Mouse (Mus musculus) C2C12 (cell line): ENCODE data around the gene E4f1.

Source experiments
- CEBPB ChIP-seq: IDR thresholded peaks from one replicate; pipeline ENCODE4 v1.6.1; 2011; ENCODE audit warnings: low read depth, mild to moderate bottlenecking, control low read depth, moderate library complexity
- CTCF ChIP-seq: IDR thresholded peaks from one replicate; pipeline ENCODE4 v1.5.1; 2011; ENCODE audit not compliant: control insufficient read depth, insufficient read depth, insufficient read length
- FOSL1 ChIP-seq: IDR thresholded peaks from one replicate; pipeline ENCODE4 v1.8.0; 2011; ENCODE audit warnings: mild to moderate bottlenecking, low read length; ENCODE audit not compliant: poor library complexity, insufficient read depth, severe bottlenecking
- MAX ChIP-seq: IDR thresholded peaks from one replicate; pipeline ENCODE4 v1.6.1; 2011; ENCODE audit warnings: mild to moderate bottlenecking, control low read depth
- MYOG ChIP-seq: IDR thresholded peaks from one replicate; pipeline ENCODE4 v1.6.1; 2011; ENCODE audit not compliant: control insufficient read depth, insufficient read length; ENCODE audit errors: extremely low read depth
- USF1 ChIP-seq: IDR thresholded peaks from one replicate; pipeline ENCODE4 v1.6.1; 2011; ENCODE audit warnings: low read depth, mild to moderate bottlenecking, control low read depth, moderate library complexity

DNA sequence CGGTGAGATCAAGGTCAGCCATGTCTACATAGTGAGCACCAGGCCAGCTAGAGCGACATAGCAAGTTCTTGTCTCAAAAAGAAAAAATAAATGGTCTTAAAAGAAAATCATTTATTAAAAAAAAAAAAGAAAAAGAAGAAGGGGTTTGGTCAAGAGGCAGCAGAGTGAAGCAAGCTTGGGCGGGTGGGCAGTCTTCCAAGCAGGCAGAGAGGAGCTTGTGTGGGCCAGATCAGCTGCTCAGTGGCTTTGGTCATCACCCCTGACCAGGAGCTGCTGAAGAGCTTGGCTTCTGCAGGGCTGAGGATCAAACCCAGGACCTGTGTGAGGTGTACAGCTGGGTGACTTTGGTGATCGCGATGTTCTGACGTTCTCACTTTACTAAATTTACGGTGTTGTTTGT lies 75.7 kb downstream of the E4f1 start:
- no peak for TF ChIP-seq CTCF
- no peak for TF ChIP-seq MAX
- no peak for TF ChIP-seq USF1
- TF ChIP-seq CEBPB = no peak
- no peak for TF ChIP-seq FOSL1
- TF ChIP-seq MYOG = no peak
